Mouse (Mus musculus): ENCODE measurements around the gene Fbln1. TPM values are rescaled to one million over a fixed set of nuclear protein-coding genes. Genes with fewer than 3 reads are reported as not detected.

Fbln1 gene
- polyA plus RNA-seq, 1 experiment from 2014 or later: 310 TPM

DNA sequence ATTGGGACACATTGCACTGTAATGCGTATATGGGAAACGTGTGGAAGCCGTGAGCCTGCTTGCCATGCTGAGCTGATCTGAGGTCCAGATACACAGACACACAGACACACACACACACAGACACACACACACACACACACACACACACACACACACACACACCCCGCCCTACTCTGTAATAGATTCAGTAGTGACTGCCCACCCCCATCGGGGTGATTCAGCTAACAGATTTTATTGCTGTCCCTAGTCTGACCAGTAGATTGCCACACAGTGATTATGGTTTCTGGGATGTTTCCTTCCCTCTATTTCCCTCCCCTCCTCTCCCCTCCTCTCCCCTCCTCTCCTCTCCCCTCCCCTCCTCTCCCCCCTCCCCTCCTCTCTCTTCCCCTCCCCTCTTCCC lies 42.6 kb downstream of the Fbln1 start:
- Histone ChIP-seq H3K27me3 (ENCODE audit: control insufficient read depth, insufficient read depth, low read length) (no peaks in the 10 kb centered on the region), H3K27ac (ENCODE audit: low read length) (no peak overlapping the region), H3K36me3 (ENCODE audit: control insufficient read depth, insufficient read depth, low read length) (peaks cover 71% of the 10 kb centered on the region), H3K9ac (replicated peaks; ENCODE audit: low read depth, low read length) (no peak overlapping the region), H3K9me3 (ENCODE audit: control insufficient read depth, low read depth, low read length) (no peaks in the 10 kb centered on the region), H3K4me3 (ENCODE audit: low read depth, low read length) (no peak overlapping the region), H3K4me2 (replicated peaks; ENCODE audit: low read depth, low read length) (no peak overlapping the region), H3K4me1 (ENCODE audit: control insufficient read depth, insufficient read depth, low read length) (no peaks in the 10 kb centered on the region)
- no peak for ATAC-seq (ENCODE audit: insufficient number of reproducible peaks, insufficient read depth, low FRiP score, low read depth)
- 95% methylated on average over 5 of the region's 5 CpGs for WGBS

DNA sequence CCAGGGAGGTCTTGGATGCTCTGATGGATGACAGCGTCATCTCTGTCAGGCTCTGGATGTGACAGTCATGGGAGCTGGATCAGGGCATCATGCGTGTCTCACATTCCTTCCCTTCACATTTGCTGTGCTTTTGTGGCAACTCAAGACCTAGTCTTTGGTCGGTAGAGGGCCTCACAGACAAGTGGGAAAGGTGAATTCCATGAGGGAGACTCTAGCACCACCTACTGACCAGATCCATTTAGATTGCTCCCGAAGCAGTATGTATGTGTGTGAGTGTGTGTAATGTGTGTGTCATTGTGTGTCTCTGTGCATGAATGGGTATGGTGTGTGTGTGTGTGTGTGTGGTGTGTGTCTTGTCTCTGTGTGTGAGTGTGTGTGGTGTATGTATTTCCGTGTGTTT lies 43.5 kb downstream of the Fbln1 start:
- Histone ChIP-seq H3K36me3 (ENCODE audit: control insufficient read depth, insufficient read depth, low read length) (peaks cover 68% of the 10 kb centered on the region), H3K4me1 (ENCODE audit: control insufficient read depth, insufficient read depth, low read length) (no peaks in the 10 kb centered on the region), H3K9me3 (ENCODE audit: control insufficient read depth, low read depth, low read length) (no peaks in the 10 kb centered on the region), H3K27me3 (ENCODE audit: control insufficient read depth, insufficient read depth, low read length) (no peaks in the 10 kb centered on the region), H3K27ac (ENCODE audit: low read length) (no peak overlapping the region), H3K9ac (replicated peaks; ENCODE audit: low read depth, low read length) (no peak overlapping the region), H3K4me2 (replicated peaks; ENCODE audit: low read depth, low read length) (no peak overlapping the region), H3K4me3 (ENCODE audit: low read depth, low read length) (no peak overlapping the region)
- 50% methylated on average over 5 of the region's 5 CpGs for WGBS
- peak; percentile 24; the same call in 1 of the 2 replicates for ATAC-seq (ENCODE audit: insufficient number of reproducible peaks, insufficient read depth, low FRiP score, low read depth)

DNA sequence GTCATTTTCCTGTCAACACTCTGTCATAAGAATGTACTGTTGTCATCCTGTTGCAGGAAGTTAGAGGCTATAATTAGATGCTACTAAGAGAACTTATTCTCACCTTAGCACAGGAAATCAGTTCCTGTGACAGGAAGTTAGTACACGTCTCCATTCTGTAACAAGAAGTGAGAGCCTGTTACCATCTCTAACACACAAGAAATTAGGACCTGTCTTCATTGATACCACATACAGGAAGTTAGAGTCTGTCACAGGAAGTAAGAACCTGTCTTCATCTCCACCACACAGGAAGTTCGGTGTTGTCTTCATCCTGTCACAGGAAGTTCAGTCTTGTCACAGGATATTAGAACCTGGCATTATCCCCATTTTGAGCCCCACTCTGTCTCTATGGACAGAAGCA lies 44.7 kb downstream of the Fbln1 start:
- Histone ChIP-seq H3K9me3 (ENCODE audit: control insufficient read depth, low read depth, low read length) (no peaks in the 10 kb centered on the region), H3K4me2 (replicated peaks; ENCODE audit: low read depth, low read length) (no peak overlapping the region), H3K4me1 (ENCODE audit: control insufficient read depth, insufficient read depth, low read length) (no peaks in the 10 kb centered on the region), H3K27ac (ENCODE audit: low read length) (no peak overlapping the region), H3K36me3 (ENCODE audit: control insufficient read depth, insufficient read depth, low read length) (peaks cover 56% of the 10 kb centered on the region), H3K4me3 (ENCODE audit: low read depth, low read length) (no peak overlapping the region), H3K27me3 (ENCODE audit: control insufficient read depth, insufficient read depth, low read length) (no peaks in the 10 kb centered on the region), H3K9ac (replicated peaks; ENCODE audit: low read depth, low read length) (no peak overlapping the region)
- no peak for ATAC-seq (ENCODE audit: insufficient number of reproducible peaks, insufficient read depth, low FRiP score, low read depth)
- WGBS: 95% methylated on average over 2 of the region's 2 CpGs

DNA sequence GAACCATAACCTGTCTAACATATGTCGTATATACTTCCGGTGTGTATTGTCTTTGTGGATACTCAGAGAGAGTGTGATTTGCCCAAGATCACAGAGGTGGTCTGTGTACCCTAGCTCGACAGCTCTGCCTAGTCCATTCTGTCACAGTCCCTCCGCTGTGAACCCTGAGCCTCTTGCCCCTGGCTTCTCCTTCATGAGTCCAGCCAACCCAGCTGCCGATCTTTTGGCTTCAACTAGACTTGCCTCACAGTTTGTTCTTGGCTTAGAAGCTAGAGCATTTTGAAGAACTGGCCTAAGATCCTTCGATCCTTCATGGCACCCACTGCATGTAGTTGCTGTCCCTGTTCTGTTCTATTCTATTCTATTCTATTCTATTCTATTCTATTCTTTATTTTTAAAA lies 46.7 kb downstream of the Fbln1 start:
- 93% methylated on average over 6 of the region's 6 CpGs for WGBS
- no peaks in the 10 kb centered on the region for H3K4me1 ChIP-seq (ENCODE audit: control insufficient read depth, insufficient read depth, low read length)
- H3K27ac ChIP-seq (ENCODE audit: low read length): no peak overlapping the region
- peaks cover 36% of the 10 kb centered on the region; the same call in 1 of the 2 replicates for H3K36me3 ChIP-seq (ENCODE audit: control insufficient read depth, insufficient read depth, low read length)
- no peaks in the 10 kb centered on the region for H3K9me3 ChIP-seq (ENCODE audit: control insufficient read depth, low read depth, low read length)
- no peak for ATAC-seq (ENCODE audit: insufficient number of reproducible peaks, insufficient read depth, low FRiP score, low read depth)
- H3K4me2 ChIP-seq (replicated peaks; ENCODE audit: low read depth, low read length): no peak overlapping the region
- H3K27me3 ChIP-seq (ENCODE audit: control insufficient read depth, insufficient read depth, low read length): no peaks in the 10 kb centered on the region
- no peak overlapping the region for H3K9ac ChIP-seq (replicated peaks; ENCODE audit: low read depth, low read length)
- no peak overlapping the region for H3K4me3 ChIP-seq (ENCODE audit: low read depth, low read length)

DNA sequence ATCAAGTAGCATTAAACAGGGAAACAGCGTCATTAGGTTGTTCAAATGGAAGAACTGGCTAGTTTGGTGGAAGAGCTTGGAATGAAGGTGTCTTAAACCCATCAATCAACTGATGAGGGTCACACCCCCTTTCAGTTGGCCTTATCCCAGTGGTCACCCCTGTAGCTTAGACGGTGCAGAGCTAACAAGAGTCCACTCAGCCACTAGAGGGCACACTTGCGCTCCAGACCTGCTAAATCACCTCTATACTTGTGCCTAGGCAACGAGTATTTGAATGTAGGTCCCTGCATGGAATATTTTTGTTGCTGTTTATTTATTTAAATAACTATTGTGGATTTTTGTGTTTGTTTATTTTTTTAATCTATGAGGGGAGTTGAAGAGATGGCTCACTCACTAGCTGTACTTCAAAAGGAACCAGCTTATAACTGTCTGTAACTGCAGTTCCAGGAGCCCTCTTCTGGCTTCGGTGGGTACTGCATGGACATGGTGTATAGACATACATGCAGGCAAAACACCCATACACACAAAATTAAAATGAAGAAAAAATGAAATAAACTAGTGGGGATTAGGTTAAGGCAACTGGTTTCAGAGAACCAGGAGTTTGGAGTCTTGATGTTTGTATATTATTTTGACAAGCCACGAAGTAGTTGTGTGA lies 52.2 kb downstream of the Fbln1 start:
- Histone ChIP-seq H3K4me2 (replicated peaks; ENCODE audit: low read depth, low read length) (no peak overlapping the region), H3K27me3 (ENCODE audit: control insufficient read depth, insufficient read depth, low read length) (no peaks in the 10 kb centered on the region), H3K4me1 (ENCODE audit: control insufficient read depth, insufficient read depth, low read length) (no peaks in the 10 kb centered on the region), H3K36me3 (ENCODE audit: control insufficient read depth, insufficient read depth, low read length) (peaks cover 11% of the 10 kb centered on the region; the same call in 1 of the 2 replicates), H3K4me3 (ENCODE audit: low read depth, low read length) (no peak overlapping the region), H3K9ac (replicated peaks; ENCODE audit: low read depth, low read length) (no peak overlapping the region), H3K27ac (ENCODE audit: low read length) (no peak overlapping the region), H3K9me3 (ENCODE audit: control insufficient read depth, low read depth, low read length) (peaks cover 9% of the 10 kb centered on the region; the same call in 1 of the 2 replicates)
- 74% methylated on average over 6 of the region's 6 CpGs for WGBS
- ATAC-seq (ENCODE audit: insufficient number of reproducible peaks, insufficient read depth, low FRiP score, low read depth): no peak

DNA sequence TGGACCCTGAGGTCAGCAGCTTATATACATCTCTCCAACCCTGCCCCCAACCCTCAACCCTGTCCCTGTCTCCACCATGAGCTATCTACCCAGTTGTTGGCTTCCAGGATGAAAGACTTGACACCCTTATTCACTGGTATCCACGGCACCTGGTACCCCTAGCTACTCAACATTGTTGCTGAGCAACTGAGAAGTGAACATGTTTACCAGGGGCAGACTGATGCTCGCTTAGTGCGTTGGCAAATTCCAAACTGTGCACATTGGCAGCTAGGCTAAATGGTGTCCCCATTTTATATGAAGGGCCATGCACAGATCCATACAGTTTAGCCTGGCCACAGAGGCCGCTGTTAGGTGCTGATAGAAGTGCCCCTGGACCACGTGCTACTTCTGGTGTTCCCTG lies 57.1 kb downstream of the Fbln1 start:
- Histone ChIP-seq H3K4me1 (ENCODE audit: control insufficient read depth, insufficient read depth, low read length) (no peaks in the 10 kb centered on the region), H3K9ac (replicated peaks; ENCODE audit: low read depth, low read length) (no peak overlapping the region), H3K27ac (ENCODE audit: low read length) (no peak overlapping the region), H3K27me3 (ENCODE audit: control insufficient read depth, insufficient read depth, low read length) (no peaks in the 10 kb centered on the region), H3K4me3 (ENCODE audit: low read depth, low read length) (no peak overlapping the region), H3K36me3 (ENCODE audit: control insufficient read depth, insufficient read depth, low read length) (peaks cover 17% of the 10 kb centered on the region), H3K9me3 (ENCODE audit: control insufficient read depth, low read depth, low read length) (peaks cover 9% of the 10 kb centered on the region; the same call in 1 of the 2 replicates), H3K4me2 (replicated peaks; ENCODE audit: low read depth, low read length) (no peak overlapping the region)
- no peak for ATAC-seq (ENCODE audit: insufficient number of reproducible peaks, insufficient read depth, low FRiP score, low read depth)
- 89% methylated on average over 5 of the region's 5 CpGs for WGBS

DNA sequence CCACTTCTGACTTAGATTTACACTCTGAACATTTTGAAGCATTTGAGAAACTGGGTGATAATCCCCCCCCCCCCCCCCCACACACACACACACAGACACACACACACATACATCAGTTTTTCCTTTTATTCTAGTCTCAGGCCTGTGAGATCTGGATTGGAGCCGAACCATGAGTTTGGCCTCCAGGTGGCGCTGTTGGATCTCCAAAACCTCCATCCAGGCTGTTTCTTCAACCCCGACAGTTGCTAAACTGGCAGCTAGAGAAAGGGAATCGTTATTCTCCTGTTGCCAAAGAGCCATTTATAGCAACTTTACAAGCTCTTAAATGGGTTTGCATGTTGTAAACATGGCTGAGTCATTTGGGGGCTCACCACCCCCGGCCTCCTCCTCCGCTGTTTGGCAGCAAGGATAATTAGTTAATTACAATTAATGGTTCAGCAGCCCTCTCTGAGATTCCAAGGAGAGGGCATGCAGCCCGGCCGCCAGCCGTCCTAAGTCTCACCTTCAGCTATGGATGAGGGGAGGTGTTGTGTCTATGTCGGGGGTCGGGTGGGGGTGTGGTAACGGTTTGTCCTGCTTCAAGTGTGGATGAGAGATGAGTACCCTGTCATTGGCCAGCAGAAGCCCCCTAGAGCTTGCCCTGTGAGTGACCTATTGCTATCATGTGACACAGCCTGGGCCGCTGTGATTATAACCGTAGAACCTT lies 61.1 kb downstream of the Fbln1 start:
- no peaks in the 10 kb centered on the region for H3K4me1 ChIP-seq (ENCODE audit: control insufficient read depth, insufficient read depth, low read length)
- H3K4me2 ChIP-seq (replicated peaks; ENCODE audit: low read depth, low read length): no peak overlapping the region
- H3K9ac ChIP-seq (replicated peaks; ENCODE audit: low read depth, low read length): no peak overlapping the region
- ATAC-seq (ENCODE audit: insufficient number of reproducible peaks, insufficient read depth, low FRiP score, low read depth): no peak
- H3K27ac ChIP-seq (ENCODE audit: low read length): no peak overlapping the region
- no peak overlapping the region for H3K4me3 ChIP-seq (ENCODE audit: low read depth, low read length)
- no peaks in the 10 kb centered on the region for H3K9me3 ChIP-seq (ENCODE audit: control insufficient read depth, low read depth, low read length)
- no peaks in the 10 kb centered on the region for H3K27me3 ChIP-seq (ENCODE audit: control insufficient read depth, insufficient read depth, low read length)
- 48% methylated on average over 14 of the region's 14 CpGs for WGBS
- H3K36me3 ChIP-seq (ENCODE audit: control insufficient read depth, insufficient read depth, low read length): peaks cover 17% of the 10 kb centered on the region

DNA sequence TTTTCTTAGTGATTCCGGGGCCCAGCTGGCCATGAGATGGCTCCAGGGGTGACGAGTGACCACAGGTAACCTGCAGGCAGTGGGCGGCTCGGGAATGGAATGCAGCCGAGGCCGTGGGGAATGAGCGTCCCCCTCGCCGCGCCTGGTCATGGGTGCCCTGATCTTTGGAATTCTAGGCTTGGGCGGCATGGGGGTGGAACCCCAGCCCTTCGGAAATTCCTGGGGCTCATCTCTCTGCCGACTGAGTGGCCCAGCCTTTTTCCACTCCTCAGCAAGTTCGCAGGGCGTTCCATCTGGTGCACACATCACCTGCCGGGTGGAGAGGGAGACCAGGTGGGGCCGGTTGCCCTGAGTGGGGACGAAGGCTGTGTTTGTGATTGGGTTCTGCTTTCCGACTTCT lies 62.1 kb downstream of the Fbln1 start:
- peaks cover 17% of the 10 kb centered on the region for H3K36me3 ChIP-seq (ENCODE audit: control insufficient read depth, insufficient read depth, low read length)
- no peak for ATAC-seq (ENCODE audit: insufficient number of reproducible peaks, insufficient read depth, low FRiP score, low read depth)
- no peak overlapping the region for H3K4me2 ChIP-seq (replicated peaks; ENCODE audit: low read depth, low read length)
- 86% methylated on average over 19 of the region's 19 CpGs for WGBS
- no peak overlapping the region for H3K4me3 ChIP-seq (ENCODE audit: low read depth, low read length)
- no peak overlapping the region for H3K9ac ChIP-seq (replicated peaks; ENCODE audit: low read depth, low read length)
- H3K27me3 ChIP-seq (ENCODE audit: control insufficient read depth, insufficient read depth, low read length): no peaks in the 10 kb centered on the region
- H3K27ac ChIP-seq (ENCODE audit: low read length): no peak overlapping the region
- H3K9me3 ChIP-seq (ENCODE audit: control insufficient read depth, low read depth, low read length): no peaks in the 10 kb centered on the region
- 0 out of 2 replicates have a peak, but pooled peaks cover 8% of the 10 kb centered on the region for H3K4me1 ChIP-seq (ENCODE audit: control insufficient read depth, insufficient read depth, low read length)
